Mouse (Mus musculus): ENCODE measurements around the gene Ptprs. TPM values are rescaled to one million over a fixed set of nuclear protein-coding genes. Genes with fewer than 3 reads are reported as not detected.
A peak's percentile ranks its signal among the peaks of the same experiment; 100 is the strongest.

Ptprs gene
- polyA plus RNA-seq, 1 experiment from 2014 or later, result 19.3 TPM

GRCm38 (mm10) chr17:56442316-56442715 lies 34.0 kb downstream of the Ptprs start:
- peaks cover 10% of the 10 kb centered on the region; the same call in 1 of the 2 replicates for H3K4me1 ChIP-seq
- H3K27me3 ChIP-seq (replicated peaks), result no peaks in the 10 kb centered on the region
- H3K9ac ChIP-seq, result no peak overlapping the region
- no peak for ATAC-seq
- no peaks in the 10 kb centered on the region for H3K9me3 ChIP-seq (replicated peaks)
- H3K4me2 ChIP-seq, result no peak overlapping the region
- peaks cover 32% of the 10 kb centered on the region for H3K36me3 ChIP-seq
- no peak overlapping the region for H3K4me3 ChIP-seq
- H3K27ac ChIP-seq, result no peak overlapping the region
- 57% methylated on average over 6 of the region's 6 CpGs for WGBS (ENCODE audit: insufficient replicate concordance)

- H3K27me3 ChIP-seq (replicated peaks), result no peaks in the 10 kb centered on the region
- ATAC-seq, result no peak
- 69% methylated on average over 15 of the region's 15 CpGs for WGBS (ENCODE audit: insufficient replicate concordance)
Measured at GRCm38 (mm10) chr17:56439731-56440460, 36.4 kb downstream of the Ptprs start.

GRCm38 (mm10) chr17:56431582-56431981 lies 44.7 kb downstream of the Ptprs start:
- Histone ChIP-seq H3K27ac (no peak overlapping the region), H3K4me3 (no peak overlapping the region), H3K36me3 (peaks cover 50% of the 10 kb centered on the region), H3K4me1 (0 out of 2 replicates have a peak, but pooled peaks cover under 1% of the 10 kb centered on the region), H3K9me3 (replicated peaks) (peaks cover 3% of the 10 kb centered on the region; the same call in 1 of the 2 replicates), H3K9ac (no peak overlapping the region), H3K4me2 (no peak overlapping the region), H3K27me3 (replicated peaks) (peaks cover 27% of the 10 kb centered on the region)
- 62% methylated on average over 3 of the region's 3 CpGs for whole genome bisulfite sequencing (ENCODE audit: insufficient replicate concordance)
- ATAC-seq, result no peak

More at GRCm38 (mm10) chr17:56439731-56440460, 36.4 kb downstream of the Ptprs start:
- peaks cover 10% of the 10 kb centered on the region; the same call in 1 of the 2 replicates for H3K4me1 ChIP-seq
- H3K9me3 ChIP-seq (replicated peaks), result peaks cover 5% of the 10 kb centered on the region; the same call in 1 of the 2 replicates
- H3K9ac ChIP-seq, result no peak overlapping the region
- no peak overlapping the region for H3K27ac ChIP-seq
- no peak overlapping the region for H3K4me2 ChIP-seq
- H3K4me3 ChIP-seq, result no peak overlapping the region
- H3K36me3 ChIP-seq, result peaks cover 47% of the 10 kb centered on the region

GRCm38 (mm10) chr17:56427857-56428256 lies 48.4 kb downstream of the Ptprs start:
- H3K36me3 ChIP-seq, result peaks cover 30% of the 10 kb centered on the region
- no peak overlapping the region for H3K9ac ChIP-seq
- no peak for ATAC-seq

GRCm38 (mm10) chr17:56425941-56426340 lies 50.3 kb downstream of the Ptprs start:
- WGBS (ENCODE audit: insufficient replicate concordance), result 20% methylated on average over 3 of the region's 3 CpGs
- peak overlapping the region; percentile 54 for H3K4me3 ChIP-seq
- peak overlapping the region; percentile 93 for H3K4me2 ChIP-seq
- no peak for ATAC-seq
- peaks cover 44% of the 10 kb centered on the region for H3K36me3 ChIP-seq
- no peak overlapping the region for H3K27ac ChIP-seq
- no peaks in the 10 kb centered on the region for H3K9me3 ChIP-seq (replicated peaks)
- peaks cover 62% of the 10 kb centered on the region for H3K27me3 ChIP-seq (replicated peaks)
- H3K9ac ChIP-seq, result peak overlapping the region; percentile 58
- H3K4me1 ChIP-seq, result peaks cover 19% of the 10 kb centered on the region

More at GRCm38 (mm10) chr17:56427857-56428256, 48.4 kb downstream of the Ptprs start:
- peaks cover 19% of the 10 kb centered on the region for H3K4me1 ChIP-seq
- no peaks in the 10 kb centered on the region for H3K9me3 ChIP-seq (replicated peaks)
- 49% methylated on average over 28 of the region's 28 CpGs for WGBS (ENCODE audit: insufficient replicate concordance)
- no peak overlapping the region for H3K4me2 ChIP-seq
- no peak overlapping the region for H3K4me3 ChIP-seq
- no peak overlapping the region for H3K27ac ChIP-seq
- H3K27me3 ChIP-seq (replicated peaks), result peaks cover 62% of the 10 kb centered on the region

GRCm38 (mm10) chr17:56425584-56425914 lies 50.7 kb downstream of the Ptprs start:
- Histone ChIP-seq H3K4me3 (peak overlapping the region; percentile 54), H3K27me3 (replicated peaks) (peaks cover 62% of the 10 kb centered on the region), H3K9me3 (replicated peaks) (no peaks in the 10 kb centered on the region), H3K27ac (no peak overlapping the region), H3K4me1 (peaks cover 19% of the 10 kb centered on the region), H3K9ac (peak overlapping the region; percentile 58), H3K4me2 (peak overlapping the region; percentile 93), H3K36me3 (peaks cover 48% of the 10 kb centered on the region)
- WGBS (ENCODE audit: insufficient replicate concordance), result 5% methylated on average over 47 of the region's 47 CpGs
- peak; percentile 46 for ATAC-seq

- H3K4me2 ChIP-seq, result peak overlapping the region; percentile 93
- H3K4me3 ChIP-seq, result peak overlapping the region; percentile 54
- H3K9ac ChIP-seq, result peak overlapping the region; percentile 58
- H3K9me3 ChIP-seq (replicated peaks), result no peaks in the 10 kb centered on the region
- WGBS (ENCODE audit: insufficient replicate concordance), result 11% methylated on average over 66 of the region's 77 CpGs
- H3K27ac ChIP-seq, result no peak overlapping the region
- H3K4me1 ChIP-seq, result peaks cover 19% of the 10 kb centered on the region
- H3K36me3 ChIP-seq, result peaks cover 54% of the 10 kb centered on the region
- peak; percentile 38 for ATAC-seq
- H3K27me3 ChIP-seq (replicated peaks), result peaks cover 62% of the 10 kb centered on the region
Measured at GRCm38 (mm10) chr17:56424726-56425583, 51.3 kb downstream of the Ptprs start.

- Histone ChIP-seq H3K9me3 (replicated peaks) (no peaks in the 10 kb centered on the region), H3K36me3 (peaks cover 84% of the 10 kb centered on the region), H3K4me3 (no peak overlapping the region), H3K27ac (no peak overlapping the region), H3K27me3 (replicated peaks) (peaks cover 19% of the 10 kb centered on the region), H3K4me1 (peaks cover 3% of the 10 kb centered on the region), H3K9ac (no peak overlapping the region), H3K4me2 (no peak overlapping the region)
- ATAC-seq, result no peak
- WGBS (ENCODE audit: insufficient replicate concordance), result 92% methylated on average over 2 of the region's 2 CpGs
Measured at GRCm38 (mm10) chr17:56420022-56420421, 56.3 kb downstream of the Ptprs start.

- 78% methylated on average over 12 of the region's 12 CpGs for WGBS (ENCODE audit: insufficient replicate concordance)
- no peak overlapping the region for H3K27ac ChIP-seq
- H3K4me1 ChIP-seq, result no peaks in the 10 kb centered on the region
- peaks cover 92% of the 10 kb centered on the region for H3K36me3 ChIP-seq
- peaks cover 2% of the 10 kb centered on the region; the same call in 1 of the 2 replicates for H3K27me3 ChIP-seq (replicated peaks)
- no peaks in the 10 kb centered on the region for H3K9me3 ChIP-seq (replicated peaks)
- H3K4me2 ChIP-seq, result no peak overlapping the region
- H3K9ac ChIP-seq, result no peak overlapping the region
- no peak for ATAC-seq
- H3K4me3 ChIP-seq, result no peak overlapping the region
Measured at GRCm38 (mm10) chr17:56418304-56418703, 58.0 kb downstream of the Ptprs start.

- Histone ChIP-seq H3K9ac (no peak overlapping the region), H3K27me3 (replicated peaks) (no peaks in the 10 kb centered on the region), H3K27ac (no peak overlapping the region), H3K36me3 (peaks cover 87% of the 10 kb centered on the region), H3K4me1 (peaks cover 16% of the 10 kb centered on the region; the same call in 1 of the 2 replicates), H3K4me3 (no peak overlapping the region), H3K4me2 (no peak overlapping the region), H3K9me3 (replicated peaks) (no peaks in the 10 kb centered on the region)
- 75% methylated on average over 9 of the region's 9 CpGs for WGBS (ENCODE audit: insufficient replicate concordance)
- ATAC-seq, result no peak
Measured at GRCm38 (mm10) chr17:56414785-56415184, 61.5 kb downstream of the Ptprs start.

GRCm38 (mm10) chr17:56413113-56413512 lies 63.2 kb downstream of the Ptprs start:
- H3K9ac ChIP-seq, result no peak overlapping the region
- 79% methylated on average over 13 of the region's 13 CpGs for WGBS (ENCODE audit: insufficient replicate concordance)
- peaks cover 70% of the 10 kb centered on the region for H3K36me3 ChIP-seq
- peaks cover 19% of the 10 kb centered on the region; the same call in 1 of the 2 replicates for H3K4me1 ChIP-seq
- H3K27me3 ChIP-seq (replicated peaks), result no peaks in the 10 kb centered on the region
- H3K9me3 ChIP-seq (replicated peaks), result no peaks in the 10 kb centered on the region
- no peak overlapping the region for H3K27ac ChIP-seq
- H3K4me3 ChIP-seq, result no peak overlapping the region
- no peak for ATAC-seq
- H3K4me2 ChIP-seq, result no peak overlapping the region

GRCm38 (mm10) chr17:56411437-56411836 lies 64.8 kb downstream of the Ptprs start:
- no peak for ATAC-seq
- peaks cover 53% of the 10 kb centered on the region for H3K36me3 ChIP-seq
- WGBS (ENCODE audit: insufficient replicate concordance), result 48% methylated on average over 7 of the region's 7 CpGs

More at GRCm38 (mm10) chr17:56411437-56411836, 64.8 kb downstream of the Ptprs start:
- H3K4me2 ChIP-seq, result no peak overlapping the region
- no peaks in the 10 kb centered on the region for H3K27me3 ChIP-seq (replicated peaks)
- H3K4me3 ChIP-seq, result no peak overlapping the region
- no peaks in the 10 kb centered on the region for H3K9me3 ChIP-seq (replicated peaks)
- no peak overlapping the region for H3K27ac ChIP-seq
- H3K4me1 ChIP-seq, result peaks cover 33% of the 10 kb centered on the region
- H3K9ac ChIP-seq, result no peak overlapping the region

Data from liver, embryonic 12.5 days (tissue).